Mouse (Mus musculus) E14TG2a.4 (cell line): ENCODE data around the gene Mypn.

ENCODE experiments used
- CTCF ChIP-seq: conservative IDR thresholded peaks from 2 replicates; pipeline ENCODE4 v1.5.1; 2014; ENCODE audit warnings: low read length
- POU5F1 ChIP-seq: IDR thresholded peaks from 2 replicates; pipeline ENCODE4 v1.6.1; 2014; ENCODE audit warnings: low read length, borderline replicate concordance

- TF ChIP-seq CTCF: no peak
- no peak for TF ChIP-seq POU5F1
Observed at GRCm38 (mm10) chr10:63244055-63244671, 40.4 kb upstream of the Mypn start.
